24 mouse cellular contexts compared by ENCODE assay signal in the genomic region with DNA sequence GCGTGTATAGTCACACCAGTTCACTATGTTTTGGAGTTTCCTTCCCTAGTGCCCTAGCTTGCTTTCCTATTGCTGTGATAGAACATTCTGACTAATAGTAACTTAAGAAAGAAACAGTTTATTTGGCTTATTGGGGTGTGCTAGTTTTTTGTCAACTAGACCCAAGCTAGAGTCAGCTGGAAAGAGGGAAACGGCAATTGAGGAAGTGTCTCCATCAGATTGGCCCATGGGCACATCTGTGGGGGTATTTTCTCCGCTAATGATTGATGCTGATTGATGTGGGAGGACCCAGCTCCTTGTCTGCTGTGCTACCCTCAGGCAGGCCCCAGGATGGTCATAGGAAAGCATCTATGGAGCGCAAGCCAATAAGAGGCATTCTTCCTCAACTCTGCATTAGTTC.
"Had no signal": no experiment of that assay in that cellular context is flagged by ENCODE, and none has a peak within 500 bp of the region (broad histone marks: within the 10 kb centered on the region; RNA-seq: fewer than 3 reads in every experiment).

No protein-coding gene starts in this region.

- H3K27ac ChIP-seq: heart, embryonic 10.5 days; hindbrain, embryonic 10.5 days; hindbrain, embryonic 12.5 days; hindbrain, embryonic 14.5 days; kidney, embryonic 15.5 days; kidney, postnatal 0 days; limb, embryonic 13.5 days; limb, embryonic 15.5 days; liver, embryonic 12.5 days; liver, embryonic 14.5 days had no signal

- ATAC-seq: hindbrain, embryonic 16.5 days; intestine, embryonic 16.5 days; liver, embryonic 12.5 days had no signal

- H3K36me3 ChIP-seq: heart, embryonic 10.5 days; heart, embryonic 12.5 days; hindbrain, embryonic 10.5 days; hindbrain, embryonic 12.5 days; kidney, embryonic 15.5 days; limb, embryonic 13.5 days; limb, embryonic 15.5 days; liver, embryonic 12.5 days had no signal

- H3K9me3 ChIP-seq: heart, embryonic 12.5 days; hindbrain, embryonic 12.5 days; kidney, embryonic 15.5 days; limb, embryonic 15.5 days had no signal

- H3K4me3 ChIP-seq: gastrocnemius, adult 2 months; heart, embryonic 10.5 days; heart, embryonic 12.5 days; hindbrain, embryonic 10.5 days; hindbrain, embryonic 12.5 days; kidney, embryonic 15.5 days; limb, embryonic 13.5 days; limb, embryonic 15.5 days; liver, embryonic 12.5 days had no signal

- H3K4me2 ChIP-seq: heart, embryonic 12.5 days; hindbrain, embryonic 12.5 days; hindbrain, embryonic 14.5 days; kidney, embryonic 15.5 days; limb, embryonic 13.5 days; limb, embryonic 15.5 days; liver, embryonic 12.5 days had no signal

- H3K9ac ChIP-seq: heart, embryonic 12.5 days; hindbrain, embryonic 12.5 days; hindbrain, embryonic 14.5 days; kidney, embryonic 15.5 days; limb, embryonic 13.5 days; limb, embryonic 15.5 days; liver, embryonic 12.5 days; liver, embryonic 14.5 days had no signal

- DNase-seq: gastrocnemius, adult 2 months; gastrocnemius, postnatal 14 days; gastrocnemius, postnatal 36 days; heart, adult 18-20 months; heart, postnatal 10 days; heart, postnatal 4 days; kidney, adult 11 months; kidney, adult 2 months; kidney, adult 9 months; kidney, postnatal 14 days; kidney, postnatal 36 days had no signal

- H3K27me3 ChIP-seq: hindbrain, embryonic 12.5 days; limb, embryonic 15.5 days had no signal
